Mouse (Mus musculus) heart, adult 9 months (tissue): Measurements from ENCODE around the gene Rph3al.

Experiments used
- DNase-seq, 2 experiments: peaks; one replicate each; pipeline ENCODE4 v3.0.0; 2022; ENCODE audit warnings: low spot score in 2 of 2

Gene Rph3al

DNA sequence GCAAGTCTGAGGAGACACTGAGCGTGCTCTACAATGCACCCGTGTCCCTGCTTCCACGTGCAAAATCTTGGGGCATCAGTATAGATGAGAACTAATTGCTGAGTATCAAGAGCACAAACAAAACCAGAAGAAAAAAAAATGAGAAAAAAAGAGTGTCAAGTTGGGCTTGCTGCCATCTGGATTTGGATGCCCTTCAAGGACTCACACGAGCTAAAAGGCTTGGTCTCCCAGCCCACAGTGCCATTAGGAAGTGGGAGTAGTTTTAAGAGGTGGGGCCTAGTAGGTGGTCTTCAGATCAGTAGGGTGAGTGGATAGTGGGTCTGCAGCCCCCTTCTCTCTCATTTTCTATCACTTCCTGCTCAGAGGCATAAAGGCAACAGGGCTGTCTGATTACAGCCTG, 75.8 kb downstream of the Rph3al start:
- DNase-seq: no peak

DNA sequence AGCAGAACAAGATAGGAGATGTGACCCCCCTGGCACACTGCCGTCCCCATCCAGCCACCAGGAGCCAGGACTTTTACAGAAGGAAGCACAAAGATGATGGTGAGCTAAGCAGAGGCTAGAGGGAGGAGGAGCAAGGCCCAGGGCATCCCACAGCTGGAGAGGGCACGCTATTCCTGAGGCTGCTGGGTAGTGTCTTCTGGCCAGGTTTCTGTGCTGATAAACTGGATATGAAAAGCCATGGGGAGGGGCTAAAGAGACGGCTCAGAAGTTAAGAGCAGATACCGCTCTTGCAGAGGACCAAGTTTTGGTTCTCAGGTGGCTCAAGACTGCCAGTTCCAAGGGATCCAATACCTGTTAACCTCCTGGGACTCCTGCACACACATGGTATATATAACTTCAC, 76.6 kb downstream of the Rph3al start:
- DNase-seq: no peak

DNA sequence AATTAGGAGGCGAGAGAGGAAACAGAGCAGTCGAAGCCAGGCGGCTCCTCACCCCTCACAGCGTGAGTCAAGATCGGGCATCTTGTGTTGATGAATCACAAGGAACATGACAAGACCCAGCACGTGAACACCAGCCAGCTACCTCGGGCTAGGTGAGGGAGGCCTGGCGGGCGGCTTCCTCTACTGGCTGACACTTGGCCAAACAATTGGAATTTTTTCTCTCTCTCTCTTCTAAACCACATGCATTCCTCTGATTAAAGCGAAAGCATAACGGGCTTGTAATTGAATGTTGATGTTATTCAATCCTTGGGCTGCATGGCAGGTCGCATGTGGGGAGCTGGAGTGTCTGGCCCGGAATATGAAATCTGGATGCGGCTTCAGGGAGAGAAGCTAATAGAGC, 77.0 kb downstream of the Rph3al start:
- DNase-seq: no peak

DNA sequence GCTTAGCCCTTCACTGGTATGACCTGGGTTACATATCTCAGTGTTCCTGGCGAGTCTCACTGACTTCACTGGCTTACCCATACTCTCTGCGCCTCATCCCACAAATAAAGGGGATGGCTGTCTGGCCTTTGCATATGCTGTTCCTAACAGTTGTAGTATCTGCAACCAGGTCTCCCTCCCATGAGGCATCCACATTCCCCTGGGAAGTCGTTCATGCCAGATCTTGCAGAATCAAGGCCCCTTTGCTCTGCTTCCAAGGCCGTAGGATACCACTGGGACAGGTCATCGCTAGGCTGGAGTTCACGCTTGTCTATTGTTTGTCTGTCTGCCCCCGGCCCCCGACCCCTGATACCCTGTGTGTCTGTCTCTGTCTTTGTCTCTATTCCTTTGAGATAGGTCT, 78.8 kb downstream of the Rph3al start:
- no peak for DNase-seq

DNA sequence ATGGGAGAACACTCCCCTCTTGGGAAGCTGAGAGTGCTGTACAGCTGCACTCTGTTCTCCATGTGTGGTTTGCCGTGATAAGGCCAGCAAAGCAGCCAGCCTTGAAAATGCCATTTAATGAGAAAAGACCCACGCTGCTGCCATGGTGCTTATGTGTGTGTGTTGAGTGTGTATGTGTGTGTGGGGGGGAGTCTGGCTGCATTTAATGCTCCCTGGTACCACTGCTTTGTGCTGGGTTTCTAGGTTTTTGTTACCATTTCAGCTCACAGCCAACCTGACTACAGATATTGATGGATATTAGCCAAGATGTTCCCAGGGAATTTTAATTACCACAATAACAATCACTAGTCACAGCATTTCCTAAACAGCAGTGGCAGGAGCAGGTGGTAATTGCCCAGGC, 79.3 kb downstream of the Rph3al start:
- no peak for DNase-seq

DNA sequence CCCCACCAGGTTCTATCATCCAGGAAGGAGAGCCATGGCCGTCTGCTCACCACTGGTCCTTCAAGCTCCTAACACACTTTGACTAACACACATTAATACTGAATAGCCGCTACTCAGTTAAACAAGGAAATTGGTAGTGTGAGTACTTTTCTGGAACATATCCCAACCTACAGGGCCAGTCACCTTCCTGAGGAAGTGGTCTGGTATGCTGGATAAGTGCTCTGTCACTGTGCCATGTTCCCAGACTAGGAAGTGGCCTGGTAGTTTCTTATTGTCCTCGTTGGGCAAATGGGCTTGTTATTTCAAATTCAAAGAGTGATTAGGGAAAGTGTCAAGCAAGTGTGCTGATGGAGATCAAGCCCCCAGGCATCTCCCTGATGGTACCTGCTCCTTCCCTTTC, 80.4 kb downstream of the Rph3al start:
- DNase-seq: peak in 1 of 2 experiments; percentile 24

DNA sequence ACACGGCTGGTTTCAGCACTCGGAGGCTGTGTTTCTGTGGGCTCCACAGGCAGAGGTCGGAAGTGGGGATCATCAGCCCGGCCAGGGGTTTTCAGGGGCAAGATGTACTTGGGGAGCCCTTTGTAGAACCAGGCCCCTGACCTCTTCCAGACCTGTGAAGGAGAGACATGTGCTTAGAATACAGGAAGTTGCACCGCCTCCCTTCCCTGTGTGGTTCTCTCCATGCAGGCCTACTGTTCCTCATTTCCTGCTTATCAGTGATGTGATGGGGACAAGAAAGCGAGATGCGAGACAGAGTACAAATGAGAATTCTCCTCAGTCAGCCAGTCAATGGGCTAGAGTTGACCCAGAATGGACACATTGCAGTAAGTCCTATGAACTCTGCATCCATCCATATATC, 83.9 kb downstream of the Rph3al start:
- DNase-seq: no peak

DNA sequence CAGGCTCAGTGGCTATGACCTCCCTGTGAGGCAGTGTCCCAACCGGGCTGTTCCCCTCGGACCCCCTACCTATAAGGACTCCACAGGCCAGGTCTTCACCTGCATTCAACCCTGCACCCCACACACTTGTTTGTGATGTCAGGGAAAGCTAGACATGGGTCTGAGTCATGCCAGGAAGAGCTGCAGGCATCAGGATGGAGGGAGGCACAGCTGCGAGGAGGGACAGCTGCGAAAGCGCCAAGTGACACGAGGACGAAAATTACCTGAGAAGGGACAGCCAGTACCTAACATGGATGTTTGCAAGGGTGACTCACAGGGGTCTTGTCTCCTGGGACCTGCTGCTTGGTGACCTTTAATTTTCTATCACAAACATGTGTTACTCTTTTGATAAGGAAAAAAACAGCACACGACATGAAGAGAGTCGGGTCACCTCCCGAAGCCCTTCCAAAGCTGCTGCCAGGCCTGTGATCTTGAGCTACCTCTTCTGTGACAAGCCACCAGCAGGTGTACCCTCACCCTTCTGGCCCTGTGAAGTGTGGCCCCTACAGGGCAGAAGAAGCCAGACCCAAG, 85.1 kb downstream of the Rph3al start:
- no peak for DNase-seq

DNA sequence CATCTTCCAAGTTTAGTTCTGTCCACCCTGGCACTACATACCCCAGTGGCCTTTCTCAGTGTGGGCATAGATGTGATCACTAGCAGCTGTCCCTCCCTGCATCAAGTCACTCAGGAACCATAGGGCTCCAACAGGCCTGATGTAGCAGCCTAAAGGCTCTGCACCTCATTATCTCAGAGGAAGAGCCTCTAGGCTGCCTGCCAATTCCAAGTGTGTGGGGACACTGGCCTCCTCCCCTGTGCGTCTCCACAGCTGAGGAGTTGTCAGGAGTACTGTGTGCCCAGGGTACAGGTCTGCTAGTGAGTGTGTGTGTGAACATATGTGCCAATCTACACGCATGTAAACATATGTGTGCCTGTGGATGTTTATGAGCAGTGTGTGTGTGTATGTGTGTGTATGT, 85.7 kb downstream of the Rph3al start:
- DNase-seq: peak in 1 of 2 experiments; percentile 15

DNA sequence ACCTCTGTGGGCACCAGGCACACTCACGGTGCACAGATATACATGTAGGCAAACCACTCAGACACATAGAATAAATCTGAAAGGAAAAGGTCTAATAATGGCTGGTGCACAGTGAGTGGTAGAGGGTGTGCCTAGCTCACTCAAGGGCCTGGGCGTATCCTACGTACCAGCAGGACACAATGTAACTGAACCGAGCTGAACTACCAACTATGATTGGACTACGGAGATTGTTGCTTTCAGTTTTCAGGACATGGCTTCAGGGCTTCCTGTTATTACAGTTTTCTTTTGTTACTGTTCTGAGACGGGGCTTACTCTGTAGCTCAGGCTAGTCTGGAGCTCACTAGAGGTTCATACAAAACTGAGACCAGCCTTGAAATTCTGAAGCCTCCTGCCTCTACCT, 88.7 kb downstream of the Rph3al start:
- DNase-seq: no peak

DNA sequence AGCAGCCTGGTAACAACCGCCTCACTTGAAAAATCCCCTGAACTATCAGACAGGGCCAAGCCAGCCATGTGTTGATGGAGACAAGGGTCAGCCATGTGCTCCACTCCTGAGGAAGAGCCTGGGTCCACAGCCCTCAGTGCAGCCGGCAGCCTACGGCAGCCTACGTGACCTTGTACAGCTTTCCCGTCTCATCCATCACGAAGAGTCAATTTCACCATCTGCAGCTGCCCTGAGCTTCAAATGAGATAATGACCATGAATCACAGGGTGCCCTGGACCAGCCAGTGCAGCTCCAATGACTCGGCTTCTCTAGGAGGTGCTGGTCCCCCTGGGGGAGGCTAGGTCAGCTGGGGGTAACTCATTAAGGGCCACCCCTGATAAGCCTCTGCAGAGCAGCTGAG, 91.6 kb downstream of the Rph3al start:
- no peak for DNase-seq

DNA sequence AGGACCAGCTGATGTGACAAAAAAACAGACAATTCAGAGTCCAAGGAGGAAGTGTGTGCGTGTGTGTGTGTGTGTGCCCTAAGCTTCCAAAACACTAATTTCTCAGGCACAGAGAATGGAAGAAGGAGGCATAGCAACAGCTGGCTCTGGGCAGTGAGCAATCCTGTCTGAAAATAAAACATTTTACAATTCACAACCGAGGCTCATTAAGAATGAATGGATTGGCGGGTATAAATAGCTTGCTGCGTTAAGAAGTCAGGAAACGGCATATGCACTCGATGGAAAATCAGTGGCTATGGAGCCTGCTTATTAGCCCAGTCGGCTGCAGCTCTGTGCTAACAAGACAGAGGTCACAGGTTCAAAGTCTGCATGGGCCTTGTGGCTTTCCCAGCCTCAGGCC, 92.6 kb downstream of the Rph3al start:
- no peak for DNase-seq

DNA sequence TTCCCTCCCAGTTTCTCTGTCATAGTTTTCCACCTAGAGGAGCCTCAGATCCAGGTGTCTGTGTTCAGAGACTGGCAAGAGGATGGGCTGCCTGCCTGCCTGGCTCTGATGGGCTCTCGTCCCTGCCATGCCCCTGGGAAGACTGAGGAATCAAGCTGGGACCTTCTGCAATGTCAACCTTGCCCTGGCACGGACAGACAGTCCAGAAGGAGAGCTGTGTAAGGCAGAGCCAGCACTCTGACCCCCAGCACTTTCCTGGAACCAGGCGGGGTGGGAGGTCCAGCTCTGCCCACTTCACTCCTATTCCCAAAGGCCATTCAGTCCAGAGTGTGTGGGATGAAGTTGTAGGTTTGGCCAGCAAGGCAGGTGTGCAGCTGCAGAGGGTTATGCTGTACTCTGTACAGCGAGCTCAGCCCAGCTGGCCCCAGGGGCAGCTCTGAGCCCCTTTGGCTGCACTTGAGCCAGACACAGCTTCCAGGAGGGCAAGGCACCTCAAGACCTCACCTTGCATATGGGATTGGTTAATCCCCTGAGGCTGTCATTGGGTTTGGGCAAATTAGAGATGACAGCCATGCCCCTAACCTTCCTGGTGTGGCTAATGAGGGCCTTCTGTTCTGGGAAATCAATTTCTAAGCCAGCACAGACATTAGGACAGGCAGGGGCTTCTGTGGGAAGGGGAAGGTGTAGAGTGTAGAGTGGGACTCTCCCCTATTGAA, 95.2 kb downstream of the Rph3al start:
- no peak for DNase-seq

DNA sequence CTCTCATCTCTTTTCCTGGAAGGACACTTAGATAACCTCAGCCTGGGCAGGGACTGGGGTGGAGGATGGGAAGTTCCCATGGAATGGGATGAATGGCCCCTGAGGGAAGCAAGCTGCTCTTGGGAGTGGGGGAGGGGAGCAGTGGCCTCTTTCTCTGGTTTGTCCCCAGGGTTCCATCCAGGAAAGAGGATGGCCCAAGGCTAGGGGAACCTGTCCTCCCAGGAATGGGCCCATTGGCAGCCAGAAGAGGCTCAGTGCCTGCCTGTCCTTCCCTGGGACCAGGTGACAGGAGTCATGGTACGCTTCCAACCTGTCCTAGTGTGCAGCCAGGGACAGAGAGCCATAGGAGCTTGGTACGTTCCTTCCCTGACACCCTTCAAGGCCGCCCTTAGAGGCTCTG, 96.7 kb downstream of the Rph3al start:
- DNase-seq: no peak

DNA sequence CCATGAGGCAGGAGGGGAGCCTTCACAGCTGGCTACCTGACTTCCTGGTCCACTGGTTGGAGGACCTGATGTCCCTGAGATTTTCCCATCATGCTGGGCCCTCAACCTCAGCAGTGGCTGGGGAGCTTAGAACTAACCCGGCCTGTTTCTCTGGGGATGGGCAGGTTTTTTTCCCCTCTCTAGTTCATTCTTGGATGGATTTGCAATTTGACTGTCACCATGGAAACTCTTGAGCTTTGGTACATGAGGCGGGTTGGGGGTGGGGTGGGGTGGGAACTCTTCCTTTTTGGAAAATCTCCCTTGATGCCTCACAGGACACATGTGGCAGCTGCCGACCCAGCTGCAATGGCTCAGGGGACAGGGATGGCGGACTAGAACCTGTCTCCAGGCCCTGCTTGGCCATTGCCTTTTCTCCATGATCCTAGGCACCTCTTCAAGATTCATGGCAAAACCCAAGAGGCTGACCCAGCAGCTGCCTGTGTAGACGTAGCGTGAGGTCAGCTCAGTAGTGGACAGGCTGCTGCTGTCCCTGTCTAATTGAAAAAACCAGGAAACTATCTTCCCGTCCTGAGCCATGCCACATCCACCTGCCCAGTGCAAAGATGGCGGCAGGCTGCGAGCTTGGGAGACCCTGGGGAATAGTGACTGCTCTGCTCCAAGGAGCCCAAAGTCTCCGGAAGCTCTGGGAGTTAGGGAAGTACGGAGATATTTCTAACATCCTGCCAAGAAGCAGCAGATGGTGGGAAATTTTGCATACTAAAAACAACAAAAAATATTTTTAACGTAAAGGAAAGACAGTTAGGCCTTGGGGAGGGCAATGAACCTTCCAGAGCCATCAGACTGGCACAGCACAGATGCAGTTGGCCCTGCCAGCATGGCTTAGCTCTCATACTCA, 98.4 kb downstream of the Rph3al start:
- DNase-seq: peak; percentile 7 to 9

DNA sequence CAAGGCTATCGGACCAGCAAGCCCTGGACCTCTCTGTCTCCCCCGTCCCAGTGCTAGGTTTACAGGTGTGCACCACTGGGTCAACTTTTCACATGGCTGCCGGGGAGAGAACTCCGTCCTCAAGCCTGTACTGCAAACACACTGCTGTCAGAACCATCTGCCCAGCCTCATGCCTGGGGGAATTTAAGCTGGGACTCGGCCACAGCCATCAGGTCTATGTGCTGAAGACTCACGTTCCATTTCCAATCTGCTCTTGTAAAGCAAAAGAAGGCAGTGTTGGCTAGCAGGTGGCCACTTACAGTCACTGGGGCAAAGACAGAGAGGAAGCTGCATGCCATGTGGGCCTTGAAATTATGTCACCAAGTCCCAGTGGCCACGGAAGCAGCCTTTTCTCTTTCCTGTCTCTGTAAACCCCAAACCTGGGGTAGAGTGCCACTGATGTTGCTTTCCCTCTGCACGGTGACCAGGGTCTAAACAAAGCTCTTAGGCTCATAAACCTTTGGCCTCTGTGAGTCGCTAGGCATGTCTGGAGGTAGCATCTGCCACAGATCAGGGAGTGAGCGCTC, 99.3 kb downstream of the Rph3al start:
- no peak for DNase-seq

DNA sequence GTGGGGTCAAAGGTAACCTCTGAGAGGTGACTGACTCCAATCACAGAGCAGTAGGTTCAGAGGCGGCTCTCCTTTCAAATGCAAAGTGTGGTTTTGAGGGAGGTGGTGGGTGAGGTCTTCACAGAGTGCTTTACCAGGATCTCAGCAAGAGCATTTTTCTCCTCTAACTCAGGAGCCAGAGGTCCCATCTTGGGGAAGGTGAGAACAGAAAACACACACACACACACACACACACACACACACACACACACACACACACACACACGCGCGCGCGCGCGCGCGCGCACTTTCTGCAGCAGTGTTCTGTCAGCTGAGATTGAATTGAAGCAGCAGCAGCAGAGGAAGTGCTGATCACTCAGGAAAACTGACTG, 102.0 kb downstream of the Rph3al start:
- DNase-seq: no peak

DNA sequence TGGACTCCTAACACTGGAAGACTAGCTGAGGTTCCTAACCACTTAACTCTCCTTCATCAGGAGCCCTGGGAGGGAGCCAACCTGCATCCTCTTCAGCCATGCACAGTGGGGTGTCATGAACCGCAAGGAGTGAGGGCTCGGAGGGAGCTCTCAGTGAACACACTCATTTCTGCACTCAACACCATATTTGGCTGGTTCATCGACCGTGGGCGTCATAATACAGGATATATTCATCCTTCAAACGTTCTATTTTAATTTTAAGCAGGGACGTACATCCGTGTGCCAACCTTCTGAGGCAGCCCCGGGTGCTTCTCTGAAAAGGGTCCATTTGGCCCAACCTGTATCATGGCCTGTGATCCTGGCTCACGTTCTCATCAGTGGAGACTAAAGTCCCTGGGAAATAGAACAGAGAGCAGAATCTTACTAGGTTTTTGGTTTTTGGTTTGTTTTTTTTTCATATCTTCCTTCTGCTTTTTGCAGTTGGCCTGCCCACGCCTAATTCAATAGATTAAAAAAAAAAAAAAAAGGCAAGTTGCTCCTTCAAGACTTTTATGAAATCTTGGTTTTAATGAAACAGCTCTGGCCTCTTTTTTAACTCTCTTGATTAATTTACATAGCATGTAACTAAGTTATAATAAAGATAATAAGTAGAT, 102.5 kb downstream of the Rph3al start:
- DNase-seq: no peak

DNA sequence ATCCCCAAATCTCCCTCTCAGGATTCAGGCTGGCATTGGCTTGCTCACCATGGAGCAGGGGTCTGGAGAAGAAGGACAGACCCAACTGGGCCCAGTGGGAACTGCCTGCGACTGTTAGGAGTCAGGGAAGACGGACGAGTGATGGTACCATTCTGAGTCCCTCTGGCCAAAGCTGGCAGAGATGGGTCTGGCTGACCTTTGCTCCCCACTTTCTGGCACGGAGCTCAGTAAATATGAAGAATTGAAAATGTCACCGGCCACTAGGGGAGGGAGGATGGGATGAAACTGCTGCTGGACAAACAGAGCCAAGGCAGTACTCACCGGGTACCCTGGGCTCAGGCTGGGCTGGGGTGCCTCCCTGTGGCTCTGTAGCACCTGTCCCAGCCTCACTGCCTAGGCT, 105.1 kb downstream of the Rph3al start:
- no peak for DNase-seq

DNA sequence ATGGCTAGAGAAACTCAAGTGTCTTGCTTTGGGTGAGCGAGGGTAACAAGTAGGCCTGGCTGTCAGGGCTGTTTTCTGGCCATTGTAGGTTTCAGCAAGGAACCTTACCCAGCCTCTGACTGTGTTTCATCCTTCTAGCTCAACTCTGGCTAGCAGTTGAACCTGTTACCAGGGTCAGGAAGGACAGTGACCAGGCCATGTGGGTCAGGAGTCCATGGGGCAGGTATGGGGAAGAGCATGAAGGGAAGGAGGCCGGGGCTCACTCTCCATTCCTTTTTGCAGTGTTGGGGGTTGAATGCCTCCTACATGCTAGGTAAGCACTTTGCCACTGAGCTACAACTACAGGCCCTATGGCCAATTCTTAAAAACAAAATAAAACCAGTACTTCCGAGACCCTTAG, 107.8 kb downstream of the Rph3al start:
- no peak for DNase-seq

DNA sequence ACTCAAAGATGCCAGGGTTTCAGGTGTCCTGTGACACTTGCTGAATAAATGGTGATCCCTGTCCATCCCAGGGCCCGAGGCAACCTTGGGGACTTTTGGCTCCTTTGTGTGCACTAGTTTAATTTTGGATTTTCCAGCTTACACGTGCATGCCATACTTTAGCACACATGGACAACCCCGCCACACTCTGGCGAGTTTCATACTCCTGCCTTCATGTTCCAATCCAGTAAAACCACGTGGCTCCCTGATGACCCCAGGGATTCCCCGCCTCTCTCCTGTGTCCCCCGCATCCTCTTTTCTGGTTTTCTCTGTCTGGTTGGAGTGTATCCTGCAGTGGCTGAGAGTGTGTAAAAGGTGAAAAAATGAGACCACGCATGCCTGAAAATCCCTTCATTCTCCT, 110.8 kb downstream of the Rph3al start:
- DNase-seq: no peak

DNA sequence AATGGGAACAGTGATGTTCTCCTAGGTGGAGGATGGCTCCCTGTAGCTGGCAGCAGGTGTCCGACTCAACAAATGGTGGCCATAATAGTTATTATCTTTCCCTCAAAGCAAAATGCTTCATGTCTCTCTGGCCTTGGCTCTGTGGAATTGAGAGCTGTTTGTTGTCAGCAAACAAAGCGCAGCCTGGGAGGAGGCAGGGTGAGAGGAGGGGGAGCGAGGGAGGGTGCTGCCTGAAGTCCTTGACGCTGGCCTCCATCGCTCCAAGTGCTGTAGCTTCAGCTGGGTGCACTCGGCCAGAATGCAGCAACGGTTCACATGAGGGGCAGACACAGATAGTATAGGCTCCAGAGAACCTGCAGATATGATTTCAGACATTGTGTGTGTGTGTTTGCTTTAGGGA, 114.7 kb downstream of the Rph3al start:
- DNase-seq: no peak
